Mouse (Mus musculus): ENCODE data around the gene Fbln7. TPM values are rescaled to one million over a fixed set of nuclear protein-coding genes. Genes with fewer than 3 reads are reported as not detected.

Fbln7 gene
- polyA plus RNA-seq, 1 experiment, result 0.19 TPM

Other genes starting within 250 kb of the Fbln7 start
- gene Anapc1, start 175.6 kb upstream of the Fbln7 start, polyA plus RNA-seq (2012; fragmentation: generic; extraction: Trizol), result 36.4 TPM
- 0.89 TPM for gene Mertk, start 164.0 kb upstream of the Fbln7 start, polyA plus RNA-seq (2012; fragmentation: generic; extraction: Trizol)
- gene Tmem87b, start 44.9 kb upstream of the Fbln7 start, polyA plus RNA-seq (2012; fragmentation: generic; extraction: Trizol), result 5.4 TPM
- 1.8 TPM for gene Zc3h8, start 81.1 kb downstream of the Fbln7 start, polyA plus RNA-seq (2012; fragmentation: generic; extraction: Trizol)
- 1.6 TPM for gene Zc3h6, start 104.4 kb downstream of the Fbln7 start, polyA plus RNA-seq (2012; fragmentation: generic; extraction: Trizol)
- gene Gm10762, start 104.7 kb downstream of the Fbln7 start, polyA plus RNA-seq (2012; fragmentation: generic; extraction: Trizol), result 2.8 TPM
- 0.06 TPM for gene Vinac1, start 185.2 kb downstream of the Fbln7 start, polyA plus RNA-seq (2012; fragmentation: generic; extraction: Trizol)
- gene Ttl, start 203.0 kb downstream of the Fbln7 start, polyA plus RNA-seq (2012; fragmentation: generic; extraction: Trizol), result 9.9 TPM
- 15.6 TPM for gene Polr1b, start 238.0 kb downstream of the Fbln7 start, polyA plus RNA-seq (2012; fragmentation: generic; extraction: Trizol)